Mouse (Mus musculus) limb, embryonic 11.5 days (tissue): ENCODE results near the gene Fancc. TPM values are rescaled to one million over a fixed set of nuclear protein-coding genes. Genes with fewer than 3 reads are reported as not detected.

Experiments used
- ATAC-seq: fragments of 200-750 bp; cut with Nextera tagmentation; 2 replicates; pipeline ENCODE4 v1.8.0; 2017; ENCODE audit warnings: low read depth; ENCODE audit not compliant: insufficient number of reproducible peaks, low FRiP score, low TSS enrichment
- DNase-seq: peaks from one replicate; pipeline ENCODE4 v3.0.0-alpha.2; 2015; ENCODE audit warnings: low spot score
- H3K27ac ChIP-seq: fragments of 300-500 bp; sonication (generic); replicated peaks from 2 replicates; pipeline ENCODE4 v1.5.1; 2014; ENCODE audit warnings: low read depth, mild to moderate bottlenecking, low read length
- H3K27me3 ChIP-seq: fragments of 300-500 bp; sonication (generic); 2 replicates; pipeline ENCODE4 v1.6.1; 2014; ENCODE audit warnings: mild to moderate bottlenecking, low read length, mixed read lengths; ENCODE audit not compliant: control insufficient read depth, insufficient read depth
- H3K36me3 ChIP-seq: fragments of 300-500 bp; sonication (generic); 2 replicates; pipeline ENCODE4 v1.6.1; 2014; ENCODE audit warnings: mild to moderate bottlenecking, low read length, moderate library complexity, mixed read lengths; ENCODE audit not compliant: control insufficient read depth, insufficient read depth
- H3K4me1 ChIP-seq: fragments of 300-500 bp; sonication (generic); 2 replicates; pipeline ENCODE4 v1.6.1; 2014; ENCODE audit warnings: low read length, mixed read lengths; ENCODE audit not compliant: control insufficient read depth, insufficient read depth
- H3K4me2 ChIP-seq: fragments of 300-500 bp; sonication (generic); 2 replicates; pipeline ENCODE4 v1.6.1; 2014; ENCODE audit warnings: low read depth, mild to moderate bottlenecking, moderate library complexity; ENCODE audit not compliant: severe bottlenecking
- H3K4me3 ChIP-seq: fragments of 300-500 bp; sonication (generic); 2 replicates; pipeline ENCODE4 v1.5.1; 2014; ENCODE audit warnings: low read depth, low read length
- H3K9ac ChIP-seq: fragments of 300-500 bp; sonication (generic); 2 replicates; pipeline ENCODE4 v1.6.1; 2014; ENCODE audit warnings: mild to moderate bottlenecking, low read length
- H3K9me3 ChIP-seq: fragments of 300-500 bp; sonication (generic); 2 replicates; pipeline ENCODE4 v1.6.1; 2016; ENCODE audit warnings: low read length; ENCODE audit not compliant: control insufficient read depth
- WGBS: fragments of 180-500 bp; shearing (Covaris S2); extraction: QIAGEN DNeasy Blood & Tissue Kit; methylation state at CpG from one replicate; pipeline ENCODE4 v1.1.7; 2014; 5-methylcytosine and 5-hydroxymethylcytosine counted together
- polyA plus RNA-seq: library from polyadenylated mRNA; unstranded; fragments of >200 nt; fragmentation: Nextera tagmentation; extraction: Ambion mirVana; gene quantifications from 2 replicates; pipeline ENCODE4 v1.2.1, GENCODE M21; 2014

Fancc gene
- polyA plus RNA-seq, 1 experiment from 2014 or later: 25.5 TPM

GRCm38 (mm10) chr13:63280344-63280743 is 216.7 kb downstream of the Fancc start:
- Histone ChIP-seq H3K9ac (no peak overlapping the region), H3K36me3 (peaks cover 2% of the 10 kb centered on the region), H3K9me3 (no peaks in the 10 kb centered on the region), H3K27me3 (no peaks in the 10 kb centered on the region), H3K4me3 (no peak overlapping the region), H3K27ac (peak overlapping the region; percentile 32; the same call in 1 of the 2 replicates), H3K4me1 (peaks cover 53% of the 10 kb centered on the region), H3K4me2 (no peak overlapping the region; the same call in 1 of the 2 replicates)
- DNase-seq: no peak
- 0 out of 2 replicates have a peak, but pooled peaks have one; percentile 28 for ATAC-seq
- 18% methylated on average over 3 of the region's 3 CpGs for WGBS

GRCm38 (mm10) chr13:63279807-63280206 is 217.3 kb downstream of the Fancc start:
- whole genome bisulfite sequencing: 38% methylated on average over 8 of the region's 8 CpGs
- Histone ChIP-seq H3K9me3 (no peaks in the 10 kb centered on the region), H3K27me3 (no peaks in the 10 kb centered on the region), H3K4me3 (no peak overlapping the region), H3K36me3 (no peaks in the 10 kb centered on the region; the same call in none of the 2 replicates), H3K4me1 (peaks cover 54% of the 10 kb centered on the region), H3K27ac (no peak overlapping the region), H3K4me2 (peak overlapping the region; percentile 11; the same call in 1 of the 2 replicates), H3K9ac (peak overlapping the region; percentile 24; the same call in 1 of the 2 replicates)
- no peak for DNase-seq
- ATAC-seq: no peak

GRCm38 (mm10) chr13:63278796-63279475 is 218.1 kb downstream of the Fancc start:
- no peaks in the 10 kb centered on the region for H3K9me3 ChIP-seq
- H3K27ac ChIP-seq: peak overlapping the region; percentile 61; the same call in 1 of the 2 replicates
- ATAC-seq: no peak; the same call in 1 of the 2 replicates
- H3K4me3 ChIP-seq: no peak overlapping the region; the same call in 1 of the 2 replicates
- 6% methylated on average over 10 of the region's 10 CpGs for WGBS
- DNase-seq: peak; percentile 73
- no peaks in the 10 kb centered on the region; the same call in none of the 2 replicates for H3K36me3 ChIP-seq
- H3K9ac ChIP-seq: peak overlapping the region; percentile 50; the same call in 1 of the 2 replicates
- peak overlapping the region; percentile 34 for H3K4me2 ChIP-seq
- peaks cover 62% of the 10 kb centered on the region for H3K4me1 ChIP-seq
- H3K27me3 ChIP-seq: no peaks in the 10 kb centered on the region

GRCm38 (mm10) chr13:63278141-63278631 is 218.9 kb downstream of the Fancc start:
- no peak for DNase-seq
- Histone ChIP-seq H3K36me3 (no peaks in the 10 kb centered on the region; the same call in 1 of the 2 replicates), H3K4me1 (peaks cover 62% of the 10 kb centered on the region), H3K4me3 (no peak overlapping the region), H3K27ac (peak overlapping the region; percentile 68), H3K9me3 (no peaks in the 10 kb centered on the region), H3K9ac (no peak overlapping the region), H3K4me2 (peak overlapping the region; percentile 34; the same call in 1 of the 2 replicates), H3K27me3 (no peaks in the 10 kb centered on the region)
- WGBS: 36% methylated on average over 5 of the region's 5 CpGs
- no peak for ATAC-seq

GRCm38 (mm10) chr13:63277316-63277715 is 219.8 kb downstream of the Fancc start:
- Histone ChIP-seq H3K4me1 (peaks cover 64% of the 10 kb centered on the region), H3K4me3 (no peak overlapping the region), H3K9ac (no peak overlapping the region), H3K27me3 (no peaks in the 10 kb centered on the region), H3K4me2 (no peak overlapping the region), H3K27ac (no peak overlapping the region), H3K9me3 (no peaks in the 10 kb centered on the region), H3K36me3 (no peaks in the 10 kb centered on the region; the same call in 1 of the 2 replicates)
- ATAC-seq (no peak), DNase-seq (no peak)
- WGBS: 49% methylated on average over 5 of the region's 5 CpGs

- no peak overlapping the region for H3K9ac ChIP-seq
- H3K4me2 ChIP-seq: no peak overlapping the region
These were observed 220.7 kb downstream of the Fancc start for GRCm38 (mm10) chr13:63276389-63276788.

GRCm38 (mm10) chr13:63274488-63275166 is 222.5 kb downstream of the Fancc start:
- Histone ChIP-seq H3K4me1 (peaks cover 57% of the 10 kb centered on the region), H3K36me3 (no peaks in the 10 kb centered on the region), H3K27ac (no peak overlapping the region), H3K4me3 (peak overlapping the region; percentile 9; the same call in 1 of the 2 replicates), H3K4me2 (peak overlapping the region; percentile 22), H3K9ac (no peak overlapping the region), H3K9me3 (no peaks in the 10 kb centered on the region), H3K27me3 (no peaks in the 10 kb centered on the region)
- DNase-seq (no peak), ATAC-seq (no peak)
- 69% methylated on average over 10 of the region's 10 CpGs for WGBS

More at GRCm38 (mm10) chr13:63276389-63276788, 220.7 kb downstream of the Fancc start:
- no peak overlapping the region for H3K27ac ChIP-seq
- H3K9me3 ChIP-seq: no peaks in the 10 kb centered on the region
- no peaks in the 10 kb centered on the region for H3K36me3 ChIP-seq
- H3K4me1 ChIP-seq: peaks cover 60% of the 10 kb centered on the region
- no peak for ATAC-seq
- DNase-seq: no peak
- H3K4me3 ChIP-seq: no peak overlapping the region
- 88% methylated on average over 4 of the region's 4 CpGs for WGBS
- H3K27me3 ChIP-seq: no peaks in the 10 kb centered on the region

GRCm38 (mm10) chr13:63273859-63274258 is 223.2 kb downstream of the Fancc start:
- Histone ChIP-seq H3K4me2 (peak overlapping the region; percentile 22), H3K9me3 (no peaks in the 10 kb centered on the region), H3K27ac (0 out of 2 replicates have a peak overlapping the region, but pooled peaks have one; percentile 32), H3K4me1 (peaks cover 51% of the 10 kb centered on the region), H3K27me3 (no peaks in the 10 kb centered on the region), H3K36me3 (no peaks in the 10 kb centered on the region), H3K9ac (peak overlapping the region; percentile 8; the same call in 1 of the 2 replicates), H3K4me3 (peak overlapping the region; percentile 9)
- DNase-seq (no peak), ATAC-seq (no peak)
- 43% methylated on average over 2 of the region's 2 CpGs for WGBS
